Mouse (Mus musculus) midbrain, embryonic 12.5 days (tissue): Measurements from ENCODE around the gene Larp4. TPM values are rescaled to one million over a fixed set of nuclear protein-coding genes. Genes with fewer than 3 reads are reported as not detected.

Source experiments
- ATAC-seq: fragments of 200-750 bp; cut with Nextera tagmentation; 2 replicates; pipeline ENCODE4 v1.8.0; 2017; ENCODE audit warnings: low read depth, moderate TSS enrichment, moderate library complexity; ENCODE audit not compliant: low FRiP score
- H3K27ac ChIP-seq: fragments of 300-500 bp; sonication (generic); replicated peaks from 2 replicates; pipeline ENCODE4 v1.5.1; 2016; ENCODE audit warnings: mild to moderate bottlenecking
- H3K27me3 ChIP-seq: fragments of 300-500 bp; sonication (generic); 2 replicates; pipeline ENCODE4 v1.6.1; 2016; ENCODE audit warnings: mild to moderate bottlenecking
- H3K36me3 ChIP-seq: fragments of 300-500 bp; sonication (generic); 2 replicates; pipeline ENCODE4 v1.6.1; 2016
- H3K4me1 ChIP-seq: fragments of 300-500 bp; sonication (generic); 2 replicates; pipeline ENCODE4 v1.6.1; 2016
- H3K4me2 ChIP-seq: fragments of 300-500 bp; sonication (generic); replicated peaks from 2 replicates; pipeline ENCODE4 v1.6.1; 2016; ENCODE audit warnings: mild to moderate bottlenecking, moderate library complexity
- H3K4me3 ChIP-seq: fragments of 300-500 bp; sonication (generic); 2 replicates; pipeline ENCODE4 v1.5.1; 2016; ENCODE audit warnings: mild to moderate bottlenecking
- H3K9ac ChIP-seq: fragments of 300-500 bp; sonication (generic); replicated peaks from 2 replicates; pipeline ENCODE4 v1.6.1; 2016; ENCODE audit warnings: mild to moderate bottlenecking, moderate library complexity
- H3K9me3 ChIP-seq: fragments of 300-500 bp; sonication (generic); 2 replicates; pipeline ENCODE4 v1.6.1; 2016; ENCODE audit warnings: mild to moderate bottlenecking
- WGBS: fragments of 180-500 bp; shearing (Covaris S2); methylation state at CpG from one replicate; pipeline ENCODE4 v1.1.7; 2016; 5-methylcytosine and 5-hydroxymethylcytosine counted together
- polyA plus RNA-seq: library from polyadenylated mRNA; unstranded; fragments of >200 nt; fragmentation: Nextera tagmentation; extraction: Ambion mirVana; gene quantifications from 2 replicates; pipeline ENCODE4 v1.2.1, GENCODE M21; 2016

Gene Larp4
- polyA plus RNA-seq, 1 experiment from 2014 or later: 35.6 TPM

DNA sequence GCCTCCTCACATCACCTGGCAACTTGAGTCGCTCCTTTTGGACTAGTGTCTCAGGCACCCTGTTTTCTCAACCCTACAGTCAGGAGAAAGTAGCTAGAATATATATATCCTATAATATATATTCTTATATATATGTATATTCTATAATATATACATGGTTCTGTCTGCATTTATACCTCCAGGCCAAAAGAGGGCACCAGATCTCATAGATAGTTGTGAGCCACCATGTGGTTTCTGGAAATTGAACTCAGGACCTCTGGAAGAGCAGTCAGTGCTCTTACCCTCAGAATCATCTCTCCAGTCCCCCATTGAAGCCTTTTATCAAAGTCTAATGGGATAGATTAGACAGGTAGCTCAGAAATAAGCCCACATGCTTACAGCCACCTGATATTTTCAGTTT is 51.3 kb downstream of the Larp4 start:
- no peaks in the 10 kb centered on the region for H3K27me3 ChIP-seq
- no peak overlapping the region for H3K4me3 ChIP-seq
- no peak overlapping the region for H3K4me2 ChIP-seq
- WGBS: 85% methylated on average over 1 of the region's 1 CpGs
- H3K9me3 ChIP-seq: no peaks in the 10 kb centered on the region
- no peak overlapping the region for H3K9ac ChIP-seq
- no peaks in the 10 kb centered on the region for H3K36me3 ChIP-seq
- no peak overlapping the region for H3K27ac ChIP-seq
- no peaks in the 10 kb centered on the region for H3K4me1 ChIP-seq
- ATAC-seq: no peak

DNA sequence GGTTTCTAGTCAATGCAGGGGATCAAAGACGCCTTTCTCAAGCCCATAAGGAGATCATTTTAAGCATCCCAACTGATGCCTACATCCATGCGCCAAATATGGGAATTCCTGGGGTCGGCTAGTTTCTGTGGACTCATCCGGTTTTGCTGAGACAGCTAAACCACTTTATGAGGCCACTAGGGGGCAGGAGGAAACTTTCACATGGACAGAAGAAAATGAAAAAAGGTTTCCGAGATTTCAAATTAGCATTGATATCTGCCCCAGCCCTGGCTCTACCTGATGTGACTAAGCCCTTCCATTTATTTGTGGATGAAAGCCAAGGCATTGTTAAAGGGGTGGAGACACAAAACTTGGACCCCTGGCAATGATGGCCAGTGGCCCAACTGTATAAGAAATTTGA is 53.1 kb downstream of the Larp4 start:
- no peak overlapping the region for H3K27ac ChIP-seq
- no peak for ATAC-seq
- no peaks in the 10 kb centered on the region for H3K4me1 ChIP-seq
- no peaks in the 10 kb centered on the region for H3K9me3 ChIP-seq
- H3K4me2 ChIP-seq: no peak overlapping the region
- H3K36me3 ChIP-seq: no peaks in the 10 kb centered on the region
- H3K9ac ChIP-seq: no peak overlapping the region
- WGBS: 27% methylated on average over 5 of the region's 5 CpGs
- no peaks in the 10 kb centered on the region for H3K27me3 ChIP-seq
- no peak overlapping the region for H3K4me3 ChIP-seq

DNA sequence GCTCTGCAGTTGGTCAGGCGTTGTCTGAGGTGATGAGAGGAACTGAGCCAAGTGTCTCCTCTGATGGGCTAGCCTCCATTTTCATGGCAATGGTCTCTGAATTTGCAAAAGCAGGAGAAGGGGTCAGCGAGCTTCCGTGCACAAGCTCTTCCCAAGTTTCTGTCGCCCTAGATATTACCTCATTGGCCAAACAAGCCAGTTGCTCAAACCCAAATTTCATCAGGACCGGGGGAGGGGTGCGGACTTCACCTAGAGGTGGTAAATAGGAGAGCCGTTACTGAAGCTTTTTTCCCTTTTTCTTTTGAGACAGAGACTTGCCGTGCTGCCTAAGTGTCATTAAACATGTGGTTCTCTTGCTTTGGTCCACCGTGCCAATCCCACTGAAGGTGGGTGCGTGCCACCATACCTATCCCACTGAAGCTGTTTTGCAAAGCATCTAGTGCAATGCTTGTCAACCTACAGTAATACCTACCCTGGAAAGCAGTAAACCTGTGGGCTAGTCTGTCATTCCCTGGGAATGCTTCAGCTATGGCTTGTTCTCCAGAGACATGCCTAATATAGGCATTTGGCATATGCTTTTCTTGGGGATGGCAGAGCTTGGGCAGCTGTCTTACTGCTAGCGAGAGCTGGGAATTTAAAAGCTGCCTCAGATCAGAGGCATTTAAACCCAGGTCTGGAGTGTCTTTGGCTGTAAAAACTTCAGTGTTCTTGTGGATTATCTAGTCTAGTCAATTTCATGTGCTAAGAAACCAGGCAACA is 55.4 kb downstream of the Larp4 start:
- H3K4me2 ChIP-seq: no peak overlapping the region
- H3K4me1 ChIP-seq: no peaks in the 10 kb centered on the region
- no peaks in the 10 kb centered on the region for H3K36me3 ChIP-seq
- WGBS: 83% methylated on average over 11 of the region's 11 CpGs
- no peak for ATAC-seq
- H3K27ac ChIP-seq: no peak overlapping the region
- H3K9ac ChIP-seq: no peak overlapping the region
- no peaks in the 10 kb centered on the region for H3K9me3 ChIP-seq
- H3K4me3 ChIP-seq: no peak overlapping the region
- no peaks in the 10 kb centered on the region for H3K27me3 ChIP-seq

DNA sequence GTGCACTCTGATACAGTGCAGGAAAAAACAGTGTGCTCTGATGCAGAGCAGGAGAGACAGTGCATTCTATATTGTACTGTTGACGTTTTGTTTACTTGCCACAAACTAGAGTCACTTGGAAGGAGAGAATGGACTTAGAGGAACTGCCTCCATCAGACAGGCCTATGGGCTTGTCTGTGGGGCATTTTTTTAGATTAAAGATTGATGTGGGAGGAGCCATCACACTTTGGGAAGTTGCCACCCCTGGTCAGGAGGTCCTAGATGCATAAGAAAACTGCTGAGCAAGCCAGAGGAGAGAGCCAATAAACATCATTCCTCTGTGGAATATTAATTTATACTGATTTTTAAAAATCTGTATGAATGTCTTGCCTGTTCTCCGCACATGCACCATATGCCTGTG is 58.3 kb downstream of the Larp4 start:
- Histone ChIP-seq H3K36me3 (no peaks in the 10 kb centered on the region), H3K4me3 (no peak overlapping the region), H3K27me3 (no peaks in the 10 kb centered on the region), H3K4me2 (no peak overlapping the region), H3K9ac (no peak overlapping the region), H3K4me1 (no peaks in the 10 kb centered on the region), H3K27ac (no peak overlapping the region), H3K9me3 (no peaks in the 10 kb centered on the region)
- ATAC-seq: no peak
- 90% methylated on average over 2 of the region's 2 CpGs for WGBS

DNA sequence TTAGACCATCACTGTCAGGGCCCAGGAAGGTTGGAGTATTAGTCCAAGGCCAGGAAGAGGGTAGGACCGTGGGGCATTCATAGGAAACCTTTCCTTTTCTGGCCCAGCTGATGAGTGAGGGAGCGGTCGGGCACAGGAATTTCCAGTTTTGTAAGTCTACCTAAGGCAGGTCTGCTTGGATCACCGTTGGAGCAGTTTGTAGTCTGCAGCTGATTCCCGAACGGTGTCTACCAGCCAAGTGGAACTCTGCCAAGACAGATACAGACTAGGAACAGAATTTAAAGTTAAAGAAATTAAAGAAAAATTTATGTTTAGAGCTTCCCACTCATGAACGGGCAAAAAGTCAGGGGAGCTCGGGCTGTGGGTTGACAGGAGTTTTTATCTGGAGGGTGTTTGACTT is 59.6 kb downstream of the Larp4 start:
- Histone ChIP-seq H3K4me1 (no peaks in the 10 kb centered on the region), H3K27ac (no peak overlapping the region), H3K4me2 (no peak overlapping the region), H3K9me3 (no peaks in the 10 kb centered on the region), H3K27me3 (no peaks in the 10 kb centered on the region), H3K36me3 (no peaks in the 10 kb centered on the region), H3K4me3 (no peak overlapping the region), H3K9ac (no peak overlapping the region)
- ATAC-seq: no peak
- 88% methylated on average over 8 of the region's 8 CpGs for WGBS

DNA sequence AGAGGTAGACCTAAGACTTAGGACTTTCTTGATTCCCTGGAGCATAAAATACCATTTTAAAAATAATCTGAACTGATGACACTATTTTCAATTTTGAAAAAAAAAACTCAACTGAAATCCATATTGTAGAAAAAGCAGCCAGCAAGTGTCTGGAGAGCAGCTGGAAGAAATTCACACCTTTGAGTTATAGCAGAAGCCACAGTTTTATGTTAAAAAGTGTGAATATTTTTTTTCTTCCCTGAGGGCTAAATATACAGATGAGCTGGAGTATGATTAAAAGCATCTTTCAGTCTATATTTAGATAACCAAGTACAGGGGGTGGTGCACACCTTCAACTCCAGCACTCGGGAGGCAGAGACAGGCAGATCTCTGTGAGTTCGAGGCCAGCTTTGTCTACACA is 60.0 kb downstream of the Larp4 start:
- Histone ChIP-seq H3K4me1 (no peaks in the 10 kb centered on the region), H3K4me2 (no peak overlapping the region), H3K36me3 (no peaks in the 10 kb centered on the region), H3K27me3 (no peaks in the 10 kb centered on the region), H3K9ac (no peak overlapping the region), H3K9me3 (no peaks in the 10 kb centered on the region), H3K4me3 (no peak overlapping the region), H3K27ac (no peak overlapping the region)
- ATAC-seq: no peak
- WGBS: 82% methylated on average over 2 of the region's 2 CpGs

DNA sequence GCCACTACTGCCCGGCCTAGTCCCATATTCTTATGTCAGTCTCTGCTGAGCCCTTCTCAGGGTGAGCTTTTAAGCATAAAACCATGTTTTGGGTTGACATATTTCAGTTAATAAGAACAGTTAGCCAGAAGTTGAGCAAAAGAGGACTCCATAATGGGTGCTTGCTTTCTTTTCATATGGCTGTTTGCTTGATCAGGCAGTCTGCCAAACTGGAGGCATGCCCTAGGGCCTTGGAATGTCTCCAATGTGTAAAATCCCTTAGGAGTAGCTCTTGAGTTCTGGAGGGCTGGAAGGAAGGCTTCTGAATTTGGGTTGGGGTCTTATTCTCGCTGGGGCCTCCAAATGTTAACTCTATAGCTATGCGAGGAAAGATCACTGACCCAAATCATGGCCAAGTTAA is 62.7 kb downstream of the Larp4 start:
- Histone ChIP-seq H3K9ac (no peak overlapping the region), H3K4me1 (no peaks in the 10 kb centered on the region), H3K36me3 (no peaks in the 10 kb centered on the region), H3K27ac (no peak overlapping the region), H3K9me3 (no peaks in the 10 kb centered on the region), H3K4me3 (no peak overlapping the region), H3K27me3 (no peaks in the 10 kb centered on the region), H3K4me2 (no peak overlapping the region)
- 86% methylated on average over 3 of the region's 3 CpGs for WGBS
- no peak for ATAC-seq

DNA sequence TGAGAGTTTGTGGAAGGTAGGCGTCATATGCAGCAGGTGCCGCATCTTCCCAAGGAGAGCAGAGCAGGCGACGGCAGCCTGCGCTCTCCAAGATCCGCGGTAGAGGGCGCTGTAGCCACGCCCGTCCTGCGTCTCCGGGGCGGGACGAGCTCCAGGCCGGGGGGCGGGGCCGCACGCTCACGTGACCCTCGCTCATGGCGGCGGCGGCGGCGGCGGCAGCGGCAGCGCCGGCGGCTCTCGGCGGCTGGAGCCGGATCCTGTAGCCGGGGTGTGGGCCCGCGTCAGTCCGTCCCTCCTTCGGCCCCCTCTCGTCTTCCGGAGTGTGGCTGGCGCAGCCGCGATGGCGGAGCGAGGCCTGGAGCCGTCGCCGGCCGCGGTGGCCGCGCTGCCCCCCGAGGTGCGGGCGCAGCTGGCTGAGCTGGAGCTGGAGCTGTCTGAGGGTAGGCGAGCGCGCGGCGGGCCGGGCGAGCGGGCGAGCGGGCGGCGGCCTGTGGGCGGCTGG is 68.7 kb downstream of the Larp4 start, which contains the start of gene Dip2b:
TSS of gene Dip2b (plus strand) at position 195 of the 502 bp plus-strand sequence.
- Histone ChIP-seq H3K36me3 (no peaks in the 10 kb centered on the region), H3K9me3 (no peaks in the 10 kb centered on the region), H3K4me1 (peaks cover 22% of the 10 kb centered on the region), H3K27ac (peak within 1 kb of the TSS; percentile 100), H3K9ac (peak within 1 kb of the TSS; percentile 98), H3K4me2 (peak within 1 kb of the TSS; percentile 67), H3K27me3 (peaks cover 7% of the 10 kb centered on the region), H3K4me3 (peak within 1 kb of the TSS; percentile 94)
- WGBS: under 1% methylated on average over 54 of the region's 68 CpGs
- ATAC-seq: peak; percentile 92

DNA sequence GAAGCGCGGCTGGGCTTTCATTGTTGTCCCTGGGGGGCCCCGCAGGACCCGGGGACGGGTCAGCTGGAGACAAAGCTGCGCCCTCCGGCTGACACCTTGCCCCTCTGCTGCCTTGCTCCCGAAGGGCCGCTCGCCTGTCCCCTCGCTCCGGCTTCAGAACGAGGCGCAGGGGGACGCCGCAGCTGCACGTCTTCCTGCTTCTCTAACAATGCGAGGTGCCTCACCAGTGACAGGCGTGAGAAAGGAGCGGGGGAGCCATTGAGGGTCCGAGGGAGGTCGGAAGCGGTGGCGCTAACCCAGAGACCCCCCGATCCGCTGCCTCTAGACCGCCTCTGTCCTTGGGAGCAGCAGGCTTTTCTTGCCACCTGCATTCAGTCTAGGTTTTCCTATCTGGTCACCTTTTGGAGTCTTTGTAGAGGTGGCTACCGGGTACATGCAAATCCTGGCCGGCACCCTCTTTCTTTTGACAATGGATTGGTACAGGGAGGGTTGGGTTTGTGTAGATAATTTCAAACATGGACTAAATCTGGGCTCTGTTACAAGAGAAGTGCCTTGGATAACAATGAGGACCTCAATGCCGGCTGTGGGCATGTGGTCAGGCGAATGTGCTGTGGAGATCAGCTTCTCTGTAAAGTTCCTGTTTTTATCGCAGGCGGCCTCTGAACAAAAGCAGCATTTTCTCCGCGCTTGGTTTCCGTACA is 69.3 kb downstream of the Larp4 start:
- Histone ChIP-seq H3K9ac (peak overlapping the region; percentile 98), H3K4me2 (peak overlapping the region; percentile 67), H3K4me1 (peaks cover 22% of the 10 kb centered on the region), H3K4me3 (peak overlapping the region; percentile 94), H3K27ac (peak overlapping the region; percentile 100), H3K36me3 (no peaks in the 10 kb centered on the region), H3K27me3 (peaks cover 7% of the 10 kb centered on the region), H3K9me3 (no peaks in the 10 kb centered on the region)
- ATAC-seq: peak; percentile 86
- whole genome bisulfite sequencing: under 1% methylated on average over 36 of the region's 36 CpGs

DNA sequence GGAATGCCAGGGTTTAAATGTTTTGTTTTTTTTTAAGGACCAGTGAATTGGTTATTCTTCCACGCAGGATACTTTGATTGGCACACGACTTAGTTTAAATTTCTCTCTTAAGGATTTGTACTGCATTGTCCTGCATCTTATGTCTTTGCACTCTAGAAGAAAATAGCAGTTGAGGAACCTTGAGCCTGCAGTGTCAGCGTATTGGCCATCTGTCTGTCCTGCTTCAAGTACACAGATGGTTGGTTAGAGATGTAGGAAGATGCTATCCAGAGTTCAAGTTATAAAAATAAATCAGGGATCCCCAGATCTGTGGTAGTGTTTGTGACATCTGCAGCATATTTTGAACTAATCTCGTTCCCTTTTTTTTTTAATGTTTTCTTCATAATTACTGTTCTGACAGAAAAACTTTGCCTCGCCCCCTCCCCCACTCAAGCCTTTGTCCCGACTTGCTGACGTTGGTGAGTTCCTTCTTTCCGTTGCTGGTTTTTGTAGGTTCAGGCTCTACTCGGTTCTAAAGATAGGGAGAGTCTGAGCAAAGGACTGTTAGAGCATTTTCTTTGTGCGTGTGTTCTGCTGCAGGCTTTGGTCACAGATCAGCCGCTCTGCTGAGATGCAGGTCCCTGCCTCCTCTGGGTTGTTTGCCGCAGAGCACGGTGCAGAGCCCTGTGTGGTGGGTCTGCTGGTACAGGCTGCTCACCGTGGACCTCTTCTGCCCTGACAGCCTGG is 70.8 kb downstream of the Larp4 start:
- Histone ChIP-seq H3K4me3 (peak overlapping the region; percentile 94), H3K9ac (peak overlapping the region; percentile 52), H3K27me3 (peaks cover 7% of the 10 kb centered on the region), H3K27ac (peak overlapping the region; percentile 35; the same call in 1 of the 2 replicates), H3K4me1 (peaks cover 27% of the 10 kb centered on the region), H3K4me2 (peak overlapping the region; percentile 67), H3K9me3 (no peaks in the 10 kb centered on the region), H3K36me3 (no peaks in the 10 kb centered on the region)
- no peak for ATAC-seq
- 23% methylated on average over 14 of the region's 14 CpGs for WGBS

DNA sequence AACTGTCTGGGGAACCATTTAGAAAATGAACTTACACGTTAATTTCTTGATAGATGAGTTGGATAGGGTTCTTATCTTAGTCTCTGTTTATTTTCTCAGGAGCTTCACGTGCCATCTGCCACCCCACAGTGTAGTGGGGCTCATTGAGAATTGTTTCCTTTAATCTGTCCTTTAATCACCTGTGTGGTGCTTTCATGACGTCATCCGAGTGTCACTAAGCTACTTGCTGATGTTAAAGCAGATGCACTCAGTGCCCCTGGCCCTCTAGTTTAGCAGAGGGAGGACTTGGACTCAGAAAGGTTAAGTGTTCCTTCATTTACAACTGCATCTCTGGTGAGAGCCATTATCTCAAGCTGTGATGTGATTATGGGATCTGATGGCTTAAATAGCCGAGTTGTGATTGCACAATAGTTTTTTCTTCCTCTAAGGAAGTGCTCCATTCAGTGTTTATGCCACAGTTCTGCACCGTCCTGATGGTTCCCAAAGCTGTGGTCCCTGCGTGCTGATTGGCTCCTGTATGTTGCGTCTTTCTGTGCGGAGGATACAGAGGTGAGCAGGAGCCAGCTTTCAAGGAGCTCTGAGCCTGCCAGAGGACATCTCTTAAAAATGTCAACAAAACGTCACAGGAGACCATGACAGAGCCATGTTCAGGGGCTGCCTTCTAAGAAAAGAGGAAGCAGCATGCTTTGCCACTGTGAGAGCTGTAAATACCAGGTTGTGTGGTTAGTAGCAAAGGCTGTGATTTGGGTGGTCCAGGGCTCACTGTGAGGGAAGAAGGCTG is 71.6 kb downstream of the Larp4 start:
- Histone ChIP-seq H3K27ac (peak overlapping the region; percentile 35; the same call in 1 of the 2 replicates), H3K27me3 (peaks cover 7% of the 10 kb centered on the region), H3K4me2 (peak overlapping the region; percentile 67), H3K9me3 (no peaks in the 10 kb centered on the region), H3K36me3 (no peaks in the 10 kb centered on the region), H3K4me3 (peak overlapping the region; percentile 94), H3K4me1 (peaks cover 31% of the 10 kb centered on the region), H3K9ac (peak overlapping the region; percentile 52)
- no peak for ATAC-seq
- 41% methylated on average over 10 of the region's 10 CpGs for whole genome bisulfite sequencing
